Mouse (Mus musculus) liver, adult (tissue): ENCODE measurements around the gene Wwp2.

Experiments
- GATA4 ChIP-seq: IDR thresholded peaks from 2 replicates; pipeline ENCODE4 v1.6.1; 2014; ENCODE audit warnings: mild to moderate bottlenecking, low read length; ENCODE audit not compliant: insufficient replicate concordance

Gene Wwp2

DNA sequence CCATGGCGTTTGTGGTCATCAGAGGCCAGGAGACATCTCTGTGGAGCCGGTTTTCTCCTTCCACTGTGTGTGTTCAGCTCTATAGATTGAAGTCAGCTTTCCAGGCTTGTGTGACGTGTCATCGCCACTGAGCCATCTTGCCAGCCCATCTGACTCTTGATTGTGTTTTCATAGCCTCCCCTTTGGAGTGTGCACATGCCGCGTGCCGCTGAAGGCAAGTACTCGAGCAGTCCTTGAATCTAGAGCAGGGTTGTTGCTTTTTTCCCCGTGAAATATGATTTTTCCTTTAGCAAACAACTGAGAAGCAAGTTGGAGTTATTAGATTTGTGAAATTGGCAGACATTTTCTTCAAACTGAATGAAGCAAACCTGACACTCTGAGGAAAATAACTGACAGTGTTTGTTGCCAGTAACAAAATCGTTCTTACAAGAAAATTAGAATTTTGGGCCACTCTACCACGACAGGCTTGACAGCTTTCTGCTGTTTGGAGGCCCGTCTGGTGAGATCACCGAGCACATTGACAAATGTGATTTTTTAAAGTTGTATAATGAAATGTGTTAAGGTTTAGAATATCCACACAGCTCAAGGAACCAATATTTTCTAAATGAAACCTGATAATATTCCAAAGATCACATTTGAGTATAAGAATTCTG is 15.4 kb downstream of the Wwp2 start:
- no peak for TF ChIP-seq GATA4

DNA sequence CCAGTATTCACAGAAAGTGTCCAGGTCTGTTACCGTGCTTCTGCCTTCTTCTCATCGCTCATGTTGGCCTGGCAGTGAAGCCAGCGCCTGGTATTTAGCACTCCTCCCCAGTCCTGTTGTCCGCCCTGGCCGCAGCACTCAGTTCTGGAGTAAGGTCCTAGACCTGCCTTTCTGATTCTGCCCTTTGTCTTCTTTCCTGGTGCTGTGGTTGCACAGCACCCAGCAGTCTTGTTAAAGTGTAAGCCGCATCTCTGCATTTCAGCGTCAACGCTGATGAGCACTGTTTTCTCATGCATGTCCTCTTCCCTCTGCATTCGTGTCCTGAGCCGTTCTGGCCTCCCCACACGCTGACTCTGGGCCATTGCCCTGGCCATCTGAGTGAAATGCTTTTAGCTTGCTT is 17.2 kb downstream of the Wwp2 start:
- no peak for TF ChIP-seq GATA4

DNA sequence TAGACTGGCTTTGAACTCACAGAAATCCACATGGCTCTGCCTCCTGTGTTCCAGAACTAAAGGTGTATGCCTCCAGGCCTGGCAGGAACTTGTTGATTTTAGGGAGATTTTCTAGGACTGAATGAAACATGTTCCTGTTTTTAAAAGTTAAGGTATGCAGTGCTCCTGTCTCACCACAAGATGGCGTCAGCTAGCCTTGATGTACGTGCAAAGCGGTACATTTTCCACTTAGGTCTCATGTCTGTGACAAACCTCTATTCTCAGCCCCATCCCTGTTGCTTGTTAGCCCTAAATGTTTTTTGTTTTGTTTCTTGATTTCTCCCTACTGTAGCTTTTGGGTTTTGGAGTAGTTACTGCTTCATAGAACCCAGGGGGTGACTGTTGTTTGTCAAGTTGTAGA is 19.1 kb downstream of the Wwp2 start:
- TF ChIP-seq GATA4 = no peak

DNA sequence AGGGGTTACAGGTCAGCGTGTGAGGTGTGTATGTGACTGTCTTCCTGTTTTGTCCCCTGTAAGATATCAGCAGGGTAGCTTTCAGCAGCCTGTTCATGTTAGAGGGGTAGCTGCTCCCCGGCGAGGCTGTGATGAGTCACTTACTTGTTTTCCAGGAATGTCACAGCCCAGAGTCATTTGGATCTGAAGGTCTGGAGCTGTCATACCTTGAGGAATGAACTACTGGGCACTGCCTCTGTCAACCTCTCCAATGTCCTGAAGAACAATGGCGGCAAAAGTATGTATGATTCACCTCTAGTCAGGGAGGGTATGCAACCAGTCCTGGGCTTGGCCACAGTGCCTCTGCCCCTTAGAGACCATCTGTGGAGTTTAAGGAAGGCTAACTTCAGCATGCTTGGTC is 21.6 kb downstream of the Wwp2 start:
- TF ChIP-seq GATA4 = no peak

DNA sequence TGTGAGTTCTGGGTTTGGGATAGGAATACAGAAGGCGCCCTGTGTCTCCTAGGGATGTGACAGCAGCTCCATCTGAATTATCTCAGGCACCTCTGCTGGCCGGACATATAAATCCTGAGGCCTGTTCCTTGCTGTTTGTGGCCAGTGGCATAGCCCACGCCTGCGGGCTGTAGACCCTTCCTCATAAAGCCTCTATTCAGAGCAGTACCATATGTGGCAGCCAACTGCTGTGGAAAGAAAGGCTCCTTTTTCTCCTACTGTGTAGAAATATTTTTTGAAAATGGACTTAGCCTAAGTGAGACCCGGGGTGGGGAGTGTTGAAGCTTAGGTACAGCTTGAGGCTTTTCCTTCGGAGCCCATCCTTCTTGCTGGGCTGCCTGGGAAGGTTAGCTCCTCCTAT is 22.1 kb downstream of the Wwp2 start:
- no peak for TF ChIP-seq GATA4

DNA sequence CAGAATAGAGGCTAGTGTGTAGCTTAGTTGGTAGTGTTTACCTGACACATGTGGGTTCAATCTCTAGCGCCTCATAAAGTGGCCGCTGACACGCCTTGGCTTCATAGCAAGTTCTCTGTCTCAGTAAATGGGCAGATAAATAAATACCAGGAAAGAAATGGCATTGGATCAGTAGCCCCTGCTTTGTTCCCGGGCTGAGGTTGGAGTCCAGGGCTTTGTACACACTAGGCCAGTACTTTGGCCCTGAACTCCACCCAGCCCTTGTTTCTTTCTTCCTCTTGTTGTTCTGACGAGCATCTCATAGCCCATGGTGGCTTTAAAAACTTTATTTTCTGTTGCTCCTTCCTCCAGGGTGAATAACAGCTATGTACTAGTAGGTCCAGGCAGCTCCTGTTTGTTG is 26.3 kb downstream of the Wwp2 start:
- no peak for TF ChIP-seq GATA4

DNA sequence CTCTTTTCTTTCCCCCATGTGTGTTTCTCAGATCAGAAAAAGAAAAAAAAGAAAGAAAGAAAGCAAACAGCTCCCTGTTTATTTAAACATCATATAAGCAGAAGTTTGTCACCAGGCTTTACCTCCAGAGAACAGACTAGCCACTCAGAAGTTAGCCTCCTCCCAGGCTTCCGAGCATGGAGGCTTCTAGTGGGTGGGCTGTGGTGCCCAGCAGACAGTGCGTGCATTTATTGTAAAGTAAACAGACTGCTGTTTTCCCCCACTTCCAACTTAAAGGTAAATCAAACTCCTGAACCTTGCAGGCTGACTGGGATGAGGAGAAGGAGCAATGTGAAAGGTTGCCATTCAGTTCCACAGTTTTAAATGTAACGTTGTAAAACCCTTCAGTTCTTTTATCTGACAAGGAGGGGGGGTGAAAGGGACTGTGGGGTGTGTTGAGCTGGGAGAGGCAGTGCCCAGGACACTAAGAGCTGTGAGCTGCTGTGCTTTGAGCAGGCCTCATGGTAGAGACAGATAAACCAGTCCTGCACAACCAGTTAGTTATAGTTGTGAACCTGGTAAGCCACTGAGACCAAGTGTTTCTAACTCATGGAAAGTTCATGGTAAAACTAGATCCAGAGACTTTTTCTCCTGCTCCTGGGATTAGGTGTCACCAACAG is 29.3 kb downstream of the Wwp2 start:
- TF ChIP-seq GATA4 = no peak

DNA sequence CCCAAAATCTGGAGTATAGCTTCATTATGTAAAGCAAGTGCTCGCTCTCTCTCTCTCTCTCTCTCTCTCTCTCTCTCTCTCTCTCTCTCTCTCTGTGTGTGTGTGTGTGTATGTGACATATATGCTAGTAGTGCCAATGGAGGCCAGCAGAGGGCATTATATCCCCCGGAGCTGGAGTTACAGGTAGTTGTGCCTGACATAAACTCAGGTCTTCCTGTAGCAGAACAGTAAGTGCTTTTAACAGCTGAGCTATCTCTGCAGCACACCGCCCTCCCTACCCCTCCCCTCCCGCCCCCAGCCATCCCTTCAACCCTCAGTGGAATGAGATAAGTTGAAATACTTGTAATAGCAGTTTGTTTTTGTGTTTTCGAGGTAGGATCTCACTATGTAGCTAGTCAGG is 30.5 kb downstream of the Wwp2 start:
- TF ChIP-seq GATA4 = no peak

DNA sequence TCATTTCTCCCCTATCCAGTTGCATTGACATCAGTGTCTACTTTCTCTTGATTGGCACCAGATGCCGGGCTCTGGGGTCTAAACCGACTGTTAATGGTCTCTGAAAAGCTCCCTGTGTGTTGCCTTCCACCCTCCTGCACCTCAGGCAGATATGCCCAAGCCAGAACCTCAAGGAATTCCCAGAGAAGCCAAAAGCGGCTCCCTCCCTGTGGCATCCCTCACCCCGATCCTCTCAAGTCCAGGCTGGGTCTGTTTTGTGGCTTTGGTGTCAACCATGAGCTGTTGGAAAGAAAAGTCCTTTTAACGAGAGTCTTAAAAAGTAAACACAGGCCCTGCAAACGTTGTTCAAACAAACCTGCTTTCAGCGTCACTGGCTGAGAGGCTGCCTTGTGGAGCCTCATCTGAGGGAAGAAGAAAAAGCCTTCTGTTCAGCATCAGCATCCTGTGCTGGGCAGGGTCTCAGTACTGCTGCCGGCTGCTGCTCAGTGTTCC is 32.7 kb downstream of the Wwp2 start:
- TF ChIP-seq GATA4 = no peak

DNA sequence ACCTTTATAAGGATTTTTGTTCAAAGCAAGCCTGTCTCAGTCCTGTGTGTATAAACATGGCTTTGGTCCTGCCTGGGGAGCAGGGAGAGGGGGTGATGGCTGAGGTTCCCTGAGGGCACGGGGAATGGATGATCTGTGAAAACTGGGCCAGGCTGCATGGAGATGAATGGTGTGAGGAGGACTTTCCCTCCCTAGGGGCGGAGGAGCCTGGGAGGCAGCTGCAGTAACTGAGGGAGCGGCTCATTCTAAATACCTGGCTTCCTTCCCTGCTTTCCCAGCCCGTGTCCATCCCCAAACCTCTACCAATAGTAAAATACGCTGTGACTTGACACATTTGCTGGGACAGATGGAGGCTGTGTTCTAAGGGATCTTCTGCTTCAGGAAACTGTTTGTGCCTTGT is 34.1 kb downstream of the Wwp2 start:
- no peak for TF ChIP-seq GATA4

DNA sequence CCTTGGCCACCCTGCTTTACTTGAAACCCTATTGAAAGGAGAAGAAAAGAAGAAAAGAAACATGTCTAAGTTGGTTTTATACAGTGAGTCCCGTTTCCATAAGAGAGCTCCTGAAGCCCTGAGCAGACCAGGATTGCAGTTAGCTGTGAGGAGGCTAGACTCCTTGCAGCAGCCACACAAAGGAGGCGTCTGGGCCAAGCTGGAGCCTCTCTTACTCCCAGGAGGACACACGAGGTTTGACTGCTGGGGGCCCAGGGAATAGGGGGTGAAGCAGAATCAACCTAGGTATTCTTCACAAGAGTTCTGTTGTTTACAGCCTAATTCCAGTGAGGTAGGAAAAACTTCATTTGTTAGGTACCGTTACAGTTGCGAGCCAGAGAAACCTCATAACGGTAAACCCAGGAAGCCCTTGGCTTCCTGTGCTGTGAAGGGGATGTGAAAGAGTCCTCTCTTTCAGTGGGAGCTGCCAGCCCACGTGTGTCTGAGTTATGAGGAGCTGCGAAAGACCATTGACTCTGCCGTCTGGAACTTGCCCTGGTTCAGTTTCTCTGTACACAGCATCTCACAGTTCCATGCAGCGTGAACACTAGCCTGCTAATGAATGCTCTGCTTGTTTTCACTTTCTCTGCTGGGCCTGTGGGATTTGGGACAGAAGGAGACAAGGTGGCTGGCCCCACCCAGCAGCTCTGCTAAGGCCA is 36.4 kb downstream of the Wwp2 start:
- TF ChIP-seq GATA4 = no peak

DNA sequence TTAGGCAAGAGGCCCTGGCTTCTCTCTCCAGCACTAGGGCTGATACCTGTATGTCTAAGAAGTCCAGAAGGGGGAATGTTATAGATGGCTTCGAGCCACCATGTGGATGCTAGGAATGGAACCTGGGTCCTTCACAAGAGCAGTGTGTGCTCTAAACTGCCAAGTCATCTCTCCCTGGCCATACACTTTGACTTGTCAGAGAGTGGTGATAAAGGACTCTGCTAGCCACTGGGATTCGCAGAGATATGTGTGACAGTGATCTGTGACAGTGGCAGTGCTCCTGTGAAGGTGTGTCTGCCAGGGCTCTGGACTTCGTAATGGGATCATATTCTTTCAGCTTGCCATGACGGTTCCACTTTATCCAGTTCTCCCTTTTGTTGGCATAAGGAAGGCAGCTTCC is 37.2 kb downstream of the Wwp2 start:
- no peak for TF ChIP-seq GATA4

DNA sequence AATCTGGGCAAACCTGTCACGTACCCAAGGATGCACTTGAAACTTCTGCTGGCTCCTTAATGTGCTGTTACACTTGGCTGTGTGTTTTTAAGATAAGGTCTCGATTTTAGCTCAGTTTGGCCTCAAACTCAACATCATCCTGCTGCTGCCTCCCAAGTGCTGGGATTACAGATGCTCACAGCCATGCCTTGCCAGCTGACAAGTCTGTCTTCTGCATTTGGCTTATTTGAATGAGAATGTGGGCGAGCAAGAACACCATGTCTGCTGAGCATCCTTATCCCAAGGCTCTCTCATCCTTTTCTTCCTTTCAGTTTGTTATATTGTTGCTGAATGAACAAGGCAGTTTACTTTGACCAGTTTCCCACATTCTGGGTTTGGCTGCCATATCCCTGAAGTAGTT is 39.4 kb downstream of the Wwp2 start:
- no peak for TF ChIP-seq GATA4

DNA sequence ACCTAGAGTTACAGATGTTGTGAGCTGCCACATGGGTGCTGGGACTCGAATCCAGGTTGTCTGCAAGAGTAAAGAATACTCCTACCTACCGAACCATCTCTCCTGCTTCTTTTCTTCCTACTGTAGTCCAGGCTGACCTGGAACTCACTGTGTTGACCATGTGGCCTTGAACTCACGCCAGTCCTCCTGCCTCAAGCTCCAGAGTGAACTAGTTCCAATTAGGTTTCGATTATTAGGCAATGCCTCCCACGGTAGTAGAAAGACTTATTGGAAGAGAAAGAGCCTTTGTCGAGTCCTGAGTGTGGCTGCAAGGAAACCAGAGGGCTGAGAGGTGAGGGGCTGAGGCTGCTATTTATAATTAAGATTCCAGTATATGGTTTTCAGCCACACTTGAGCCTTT is 42.6 kb downstream of the Wwp2 start:
- no peak for TF ChIP-seq GATA4

DNA sequence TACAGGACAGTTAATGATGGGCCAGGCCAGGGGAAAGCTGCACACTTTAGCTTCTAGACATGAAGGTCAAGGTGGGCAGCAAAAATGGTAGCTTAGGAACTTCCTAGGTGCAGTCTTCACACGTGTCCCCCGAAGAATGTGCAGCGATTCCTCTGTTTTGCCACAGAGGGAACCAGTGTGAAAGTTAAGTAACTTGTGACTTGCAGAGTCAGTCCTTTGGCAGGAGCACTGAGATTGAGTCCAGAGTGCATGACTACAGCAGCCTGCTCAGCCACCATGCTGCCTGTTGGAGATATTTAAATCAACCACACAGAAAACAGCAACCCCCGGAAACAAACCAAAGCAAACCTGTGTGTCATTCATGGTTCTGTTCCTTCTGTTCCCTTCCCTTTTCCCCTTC is 44.3 kb downstream of the Wwp2 start:
- no peak for TF ChIP-seq GATA4

DNA sequence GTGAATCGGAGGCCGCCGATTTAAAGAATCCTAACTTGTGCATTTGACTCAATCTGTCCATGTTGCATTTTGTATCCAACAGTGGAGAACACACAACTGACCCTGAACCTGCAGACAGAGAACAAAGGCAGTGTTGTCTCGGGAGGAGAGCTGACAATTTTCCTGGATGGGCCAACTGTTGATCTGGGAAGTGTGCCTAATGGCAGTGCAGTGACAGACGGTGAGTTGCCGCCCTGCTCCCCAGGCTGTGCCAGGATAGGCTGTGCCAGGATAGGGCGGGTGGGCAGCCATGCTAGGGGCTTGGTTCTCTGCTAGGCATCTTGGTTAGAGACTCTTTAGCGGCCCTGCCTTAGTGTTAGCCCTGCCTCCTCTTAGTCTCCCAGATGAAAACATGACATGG is 47.1 kb downstream of the Wwp2 start:
- no peak for TF ChIP-seq GATA4

DNA sequence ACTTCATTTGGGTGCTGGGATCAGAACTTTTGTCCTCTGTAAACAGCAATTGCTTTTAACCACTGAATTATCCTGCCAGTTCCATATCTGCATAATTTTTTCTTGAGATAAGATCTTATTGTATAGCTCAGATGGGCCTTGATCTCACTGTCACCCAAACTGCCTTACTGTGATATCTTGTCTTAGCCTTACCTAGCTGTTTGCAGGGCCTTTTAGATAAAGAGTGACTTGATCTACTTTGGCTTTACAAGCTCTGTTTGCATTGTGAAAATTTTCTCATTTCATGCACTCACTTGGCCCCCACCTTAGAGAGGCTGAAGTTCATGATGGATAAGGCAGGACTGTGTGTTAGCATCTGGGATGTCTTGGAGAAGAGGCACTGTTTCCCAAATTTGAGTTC is 48.8 kb downstream of the Wwp2 start:
- no peak for TF ChIP-seq GATA4

DNA sequence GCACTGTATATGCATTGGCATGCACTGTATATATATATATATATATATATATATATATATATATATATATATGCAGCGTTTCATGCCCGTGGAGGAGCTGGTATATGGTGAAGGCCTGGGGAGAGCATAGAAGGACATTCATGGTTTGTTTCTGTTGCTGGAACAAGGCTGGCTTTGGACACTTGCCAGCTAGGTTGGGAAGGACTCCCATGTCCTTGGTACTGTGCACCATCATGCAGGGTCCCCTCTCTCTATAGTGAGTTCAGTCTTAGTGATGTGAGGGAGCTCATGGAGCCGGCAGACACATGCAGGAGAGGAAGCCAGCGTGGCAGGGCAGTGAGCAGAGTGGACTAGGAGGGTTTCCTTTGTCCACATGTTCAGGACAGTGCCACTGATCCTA is 52.4 kb downstream of the Wwp2 start:
- TF ChIP-seq GATA4 = no peak
